Mouse (Mus musculus) layer of hippocampus, postnatal 14 days (tissue): ENCODE results near the gene H2afy. TPM values are rescaled to one million over a fixed set of nuclear protein-coding genes. Genes with fewer than 3 reads are reported as not detected.

ENCODE experiments used
- DNase-seq, 2 experiments: peaks; one replicate each; pipeline ENCODE4 v3.0.0; 2021 to 2022; ENCODE audit warnings: low spot score in 2 of 2, mixed read lengths in 1 of 2
- total RNA-seq, 2 experiments: library from RNA; stranded (reverse); gene quantifications; 2 replicates each; pipeline ENCODE4 v1.2.3; 2021

The H2afy gene
- total RNA-seq, 2 experiments from 2014 or later, result 127 to 133 TPM

GRCm38 (mm10) chr13:56113431-56114248 lies 22.5 kb downstream of the H2afy start:
- DNase-seq, result no peak

DNA sequence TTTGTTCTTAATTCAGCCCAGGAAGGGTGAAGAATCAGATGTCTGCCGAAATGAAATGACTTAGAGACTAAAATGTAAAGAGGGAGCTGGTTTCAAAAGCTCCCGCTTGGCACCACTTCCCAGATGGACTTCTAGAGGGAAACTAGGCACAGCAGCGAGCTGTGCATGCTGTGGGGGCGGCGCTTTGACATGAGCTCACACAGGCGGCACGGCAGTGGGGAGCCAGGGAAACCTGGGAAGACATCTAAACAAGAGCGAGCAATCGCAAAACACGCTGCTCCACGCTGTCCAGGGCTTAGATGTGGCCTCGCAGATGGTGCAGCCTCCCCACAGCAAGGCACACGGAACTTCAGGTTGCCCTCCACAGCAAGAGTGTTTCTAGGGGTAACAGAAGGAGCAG lies 23.2 kb downstream of the H2afy start:
- DNase-seq, result no peak

DNA sequence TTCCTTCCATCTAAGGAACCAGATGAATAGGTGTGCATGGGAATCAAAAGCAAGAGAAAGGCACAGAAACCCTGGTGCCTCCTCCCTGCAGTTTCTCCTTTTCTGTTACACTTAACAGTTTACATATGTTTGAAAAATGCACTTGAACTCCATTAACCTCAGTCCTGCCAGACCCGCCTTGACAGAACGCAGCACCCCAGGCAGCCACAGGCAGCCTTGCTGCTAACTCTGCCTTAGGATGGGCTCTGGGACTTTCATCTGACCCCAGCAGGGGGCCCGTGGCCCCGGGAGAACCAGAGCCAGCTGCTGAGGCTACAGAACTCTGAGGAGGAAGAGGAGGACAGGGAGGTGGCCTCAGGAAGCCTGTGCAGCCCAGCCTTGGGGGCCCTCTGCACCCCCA lies 23.7 kb downstream of the H2afy start:
- DNase-seq, result no peak

- DNase-seq, result no peak
Measured at GRCm38 (mm10) chr13:56111601-56112000, 24.6 kb downstream of the H2afy start.

DNA sequence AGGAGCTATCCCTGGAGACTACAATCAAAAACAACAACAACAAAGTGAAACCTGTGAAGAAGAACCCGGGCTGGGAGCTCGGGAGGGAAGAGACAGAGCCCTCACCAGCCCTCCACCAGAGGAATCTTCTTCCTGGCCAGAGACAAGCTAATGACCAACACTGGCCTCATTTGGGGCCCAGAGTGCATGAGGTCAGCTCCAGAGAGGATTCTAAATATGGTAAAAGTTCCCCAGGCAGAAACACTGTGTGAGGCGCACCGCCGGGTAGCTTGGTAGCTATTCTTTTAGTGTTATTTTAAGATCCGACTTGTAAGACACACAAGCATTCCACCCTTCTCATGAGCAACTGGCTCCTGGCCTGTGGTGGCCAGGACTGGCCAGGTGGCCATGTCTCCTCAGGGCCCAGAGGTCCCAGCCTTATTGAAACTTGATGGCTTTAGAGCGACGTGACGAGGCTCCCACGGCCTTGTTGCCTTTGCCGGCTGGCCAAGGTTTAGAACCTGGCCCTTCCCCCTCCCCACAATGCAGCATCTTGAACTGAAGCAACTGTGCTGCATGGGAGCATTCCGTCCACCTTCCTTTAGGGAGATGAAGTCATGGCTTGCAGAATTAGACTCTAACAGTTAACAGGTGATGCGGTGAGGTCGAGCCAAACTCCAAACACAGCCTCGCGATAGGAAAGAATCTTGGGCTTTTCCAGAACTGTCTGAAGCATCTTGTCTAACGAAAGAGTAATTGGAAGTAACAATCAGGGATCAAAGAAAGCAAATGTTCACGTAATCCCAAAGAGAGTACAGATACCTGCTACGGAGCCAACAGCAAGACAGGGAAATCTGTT lies 25.2 kb downstream of the H2afy start:
- DNase-seq, result no peak

DNA sequence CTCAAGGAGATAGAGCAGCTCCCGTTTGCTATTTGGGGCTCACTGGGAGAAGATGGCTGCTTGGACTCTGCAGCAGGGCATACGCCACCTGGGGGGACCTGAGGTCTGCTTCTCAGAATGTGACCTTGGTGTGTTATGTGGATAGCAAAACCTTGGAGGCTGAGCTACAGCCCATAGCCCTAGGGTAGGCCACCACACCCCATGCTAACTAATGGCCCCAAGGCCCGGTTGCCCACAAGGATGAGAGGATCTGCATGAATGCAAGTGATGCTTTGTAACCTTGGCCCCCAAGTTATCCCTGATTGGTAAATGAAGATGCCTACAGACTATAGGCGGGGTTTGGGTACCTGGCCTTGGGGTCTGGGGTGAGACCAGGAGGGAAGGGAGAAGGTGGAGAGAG lies 26.5 kb downstream of the H2afy start:
- DNase-seq, result no peak

DNA sequence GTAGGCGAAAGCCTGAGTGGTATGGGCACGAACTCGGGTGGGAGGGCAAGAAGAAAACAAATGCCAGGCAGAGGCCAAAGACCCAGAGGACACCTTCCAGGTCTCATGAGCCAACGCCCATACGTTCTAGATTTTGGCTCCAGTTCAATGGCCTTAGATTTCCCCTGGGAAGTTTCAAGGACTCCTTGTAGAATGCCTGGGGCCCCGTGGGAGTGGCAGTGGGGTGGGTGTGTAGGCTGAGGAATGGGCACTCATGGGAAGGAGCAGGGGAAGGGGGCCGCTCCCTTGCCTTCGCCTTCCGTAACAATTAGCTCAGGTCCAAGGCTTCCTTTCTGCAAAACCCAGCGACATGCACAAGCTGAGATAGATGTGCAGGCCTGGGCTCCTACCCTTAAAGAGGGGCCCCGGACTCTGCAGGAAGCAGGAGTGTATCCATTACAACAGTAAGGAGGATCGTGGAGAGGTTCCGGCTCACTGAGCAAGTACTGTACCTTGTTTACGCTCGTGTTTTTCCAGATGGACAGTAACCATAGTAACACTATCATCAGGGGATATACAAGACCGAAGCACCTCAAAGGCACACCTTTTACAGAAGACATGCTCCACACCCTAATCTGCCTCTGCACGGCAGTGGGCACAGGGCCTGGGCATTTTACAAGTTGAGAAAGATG lies 27.2 kb downstream of the H2afy start:
- DNase-seq, result no peak

- DNase-seq, result no peak
Measured at GRCm38 (mm10) chr13:56104971-56105391, 31.2 kb downstream of the H2afy start.

GRCm38 (mm10) chr13:56103796-56104746 lies 32.1 kb downstream of the H2afy start:
- peak; percentile 55 to 57 for DNase-seq

DNA sequence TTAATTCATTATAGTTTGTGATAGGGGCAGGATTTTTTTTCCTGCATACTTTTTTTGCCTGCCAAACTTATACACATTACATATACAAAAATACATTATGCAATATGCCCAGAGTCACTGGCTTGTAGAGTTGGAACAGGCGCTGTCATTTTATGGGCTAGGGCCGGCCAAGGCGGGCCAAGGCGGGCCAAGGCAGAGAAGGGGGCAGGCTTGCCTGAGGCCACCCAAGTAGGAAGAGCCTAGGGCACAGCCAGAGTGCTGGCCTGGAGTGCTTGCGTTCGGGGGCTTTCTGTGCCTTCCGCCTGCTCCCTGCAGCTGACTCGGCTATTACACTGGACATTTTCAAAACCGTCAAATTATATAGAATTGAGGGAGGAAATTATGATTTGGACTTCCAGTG lies 34.0 kb downstream of the H2afy start:
- DNase-seq, result no peak

GRCm38 (mm10) chr13:56095601-56096195 lies 40.5 kb downstream of the H2afy start:
- DNase-seq, result no peak

- DNase-seq, result no peak
Measured at GRCm38 (mm10) chr13:56094544-56094943, 41.6 kb downstream of the H2afy start.

DNA sequence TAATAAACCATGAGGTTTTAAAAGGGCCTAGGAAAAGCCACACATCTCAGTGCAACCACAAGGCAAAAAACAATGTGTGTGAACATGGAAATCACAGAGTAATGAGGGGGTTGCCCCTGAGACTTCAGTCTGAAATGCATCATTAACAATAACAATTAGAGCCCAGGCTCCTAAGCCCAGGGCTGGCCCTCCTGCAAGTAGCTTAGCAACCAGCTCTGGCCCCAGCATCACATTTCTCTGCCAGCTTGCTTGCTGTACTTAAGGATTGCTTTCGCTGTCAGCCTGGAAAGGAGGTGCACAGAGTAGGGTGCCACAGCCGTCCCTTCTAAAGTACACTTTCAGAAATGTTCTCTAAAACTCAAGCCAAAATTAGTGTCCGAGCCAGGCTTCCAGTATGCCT lies 42.5 kb downstream of the H2afy start:
- peak in 1 of 2 experiments; percentile 64 for DNase-seq

DNA sequence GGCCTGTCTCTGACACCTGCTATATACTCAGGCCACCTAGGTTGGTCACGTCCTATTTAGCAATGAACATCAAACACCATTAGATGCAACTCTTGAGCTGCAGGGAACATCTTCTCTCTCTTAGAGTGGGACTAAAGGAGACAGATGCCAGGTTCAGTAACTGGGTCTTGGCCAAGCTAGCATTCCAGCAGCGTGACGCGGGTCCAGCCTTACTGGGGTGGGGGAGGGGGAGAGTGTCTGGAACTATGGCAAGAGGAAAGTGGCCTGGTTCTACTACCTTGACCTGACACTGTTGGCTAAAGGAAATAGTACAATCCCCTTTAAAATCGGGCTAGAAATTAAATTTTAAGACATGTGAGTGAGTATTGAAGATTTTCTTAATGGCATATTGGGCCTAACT lies 43.6 kb downstream of the H2afy start:
- DNase-seq, result no peak

DNA sequence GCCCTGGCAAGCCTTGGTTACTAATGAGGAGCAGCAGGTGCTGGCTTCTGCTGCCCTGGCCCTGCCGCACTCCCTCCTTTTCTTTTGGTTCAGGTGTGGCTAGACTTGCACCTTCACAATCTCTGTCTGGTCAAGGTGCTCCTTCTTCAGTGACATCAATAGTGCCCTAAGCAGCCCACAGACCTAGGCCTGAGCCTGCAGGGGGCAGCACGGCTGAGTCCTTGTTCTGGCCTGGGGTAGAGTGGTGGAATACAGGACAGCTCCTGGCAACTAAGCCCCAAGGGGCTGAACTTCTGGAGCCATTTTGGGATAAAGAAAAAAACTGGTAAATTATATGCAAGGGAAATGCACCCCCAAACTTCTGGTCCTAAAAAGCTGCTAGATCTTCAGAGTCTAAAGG lies 45.6 kb downstream of the H2afy start:
- DNase-seq, result no peak

DNA sequence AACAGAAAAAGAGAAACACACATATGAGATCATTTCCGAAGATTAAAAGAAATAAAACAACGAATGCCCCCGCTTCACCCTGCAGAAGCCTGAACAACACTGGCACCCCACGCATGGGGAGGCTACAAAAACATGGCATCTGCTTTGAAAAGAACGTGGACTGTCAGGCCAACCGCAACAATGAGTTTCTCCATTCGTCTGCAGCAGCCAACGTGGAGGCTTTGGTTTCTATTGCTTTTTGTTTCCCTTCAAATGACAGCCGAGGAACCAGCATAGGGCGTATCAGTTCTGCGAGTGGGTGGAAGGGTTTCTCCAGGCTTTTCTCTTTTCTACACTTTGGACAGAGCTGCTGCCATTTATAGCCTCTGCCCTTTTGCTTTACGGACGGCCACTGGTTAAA lies 47.6 kb downstream of the H2afy start:
- DNase-seq, result peak in 1 of 2 experiments; percentile 33

DNA sequence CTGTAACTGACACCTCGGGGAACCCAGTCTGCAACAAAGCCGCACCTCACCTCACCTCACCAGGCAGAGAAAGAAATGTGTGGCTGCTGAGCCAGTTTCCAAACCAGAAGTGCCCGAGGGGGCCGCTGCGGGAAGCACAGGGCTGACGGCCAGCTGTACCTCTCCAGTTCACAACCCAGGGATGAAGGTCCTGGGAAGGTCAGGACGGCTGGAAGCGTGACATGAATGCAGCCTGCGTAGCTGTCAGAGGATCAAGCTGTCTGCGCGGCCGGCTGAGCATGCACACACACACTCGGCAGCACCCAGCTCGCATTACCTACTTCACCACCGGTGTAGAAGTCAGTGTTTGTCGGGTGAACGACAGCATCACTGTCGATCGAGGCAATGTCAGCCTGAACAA lies 48.2 kb downstream of the H2afy start:
- no peak for DNase-seq

DNA sequence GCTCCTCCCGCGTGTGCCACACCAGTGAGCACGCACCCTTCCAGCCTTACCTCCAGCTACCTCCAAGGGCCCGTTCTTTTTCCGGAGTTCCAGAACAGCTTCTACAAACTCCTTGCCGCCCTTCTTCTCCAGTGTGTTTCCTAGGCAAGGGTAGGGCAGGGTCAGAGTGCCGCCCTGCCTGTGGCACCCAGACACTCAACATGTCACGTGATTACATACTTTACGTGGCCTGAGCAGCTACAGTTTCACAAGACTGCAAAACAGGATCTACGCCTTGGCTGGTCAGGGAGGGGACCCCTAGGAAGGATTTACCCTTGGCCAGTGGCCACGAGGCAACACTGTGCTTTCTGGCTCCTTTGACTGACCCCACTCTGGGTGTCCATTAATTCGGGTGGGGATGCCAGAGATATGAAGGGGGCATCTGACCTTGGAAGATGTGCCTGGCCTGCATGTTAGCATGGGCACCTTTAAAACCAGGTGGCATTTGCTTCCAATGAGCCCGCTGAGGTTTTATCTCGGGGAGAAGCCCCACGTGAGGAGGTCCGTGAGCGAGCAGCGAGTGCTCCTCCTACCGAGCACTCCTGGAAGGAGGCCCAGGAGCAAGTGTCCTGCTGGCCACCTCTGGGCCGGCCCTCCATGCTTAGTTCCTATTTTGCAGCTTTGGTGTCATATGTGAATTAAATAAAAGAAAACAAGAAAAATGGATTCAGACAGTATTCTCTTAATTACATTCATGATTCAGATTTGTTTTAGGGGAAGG lies 51.8 kb downstream of the H2afy start:
- no peak for DNase-seq

DNA sequence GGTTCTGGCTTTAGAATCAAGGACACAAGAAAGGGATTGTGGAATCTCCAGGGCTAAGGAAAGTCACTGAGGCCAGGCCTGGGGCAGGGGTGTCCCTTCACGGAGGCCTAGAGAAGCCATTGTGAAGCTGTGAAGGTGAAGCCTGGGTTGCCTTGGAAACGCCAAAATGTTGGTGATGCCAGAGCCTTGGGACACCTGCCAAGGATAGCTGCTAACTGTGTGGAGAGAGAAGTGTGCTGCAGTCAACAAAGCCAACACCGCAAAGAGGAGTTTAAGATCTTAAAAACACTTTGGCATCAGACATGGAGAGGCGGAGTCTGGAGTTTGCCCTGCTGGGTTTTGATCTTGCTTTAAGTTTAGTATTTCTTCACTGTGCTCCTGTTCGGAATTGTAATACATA lies 54.5 kb downstream of the H2afy start:
- no peak for DNase-seq

GRCm38 (mm10) chr13:56079616-56080015 lies 56.5 kb downstream of the H2afy start:
- DNase-seq, result no peak
